Mouse (Mus musculus): ENCODE results near the gene Aifm3.

Gene Aifm3

DNA sequence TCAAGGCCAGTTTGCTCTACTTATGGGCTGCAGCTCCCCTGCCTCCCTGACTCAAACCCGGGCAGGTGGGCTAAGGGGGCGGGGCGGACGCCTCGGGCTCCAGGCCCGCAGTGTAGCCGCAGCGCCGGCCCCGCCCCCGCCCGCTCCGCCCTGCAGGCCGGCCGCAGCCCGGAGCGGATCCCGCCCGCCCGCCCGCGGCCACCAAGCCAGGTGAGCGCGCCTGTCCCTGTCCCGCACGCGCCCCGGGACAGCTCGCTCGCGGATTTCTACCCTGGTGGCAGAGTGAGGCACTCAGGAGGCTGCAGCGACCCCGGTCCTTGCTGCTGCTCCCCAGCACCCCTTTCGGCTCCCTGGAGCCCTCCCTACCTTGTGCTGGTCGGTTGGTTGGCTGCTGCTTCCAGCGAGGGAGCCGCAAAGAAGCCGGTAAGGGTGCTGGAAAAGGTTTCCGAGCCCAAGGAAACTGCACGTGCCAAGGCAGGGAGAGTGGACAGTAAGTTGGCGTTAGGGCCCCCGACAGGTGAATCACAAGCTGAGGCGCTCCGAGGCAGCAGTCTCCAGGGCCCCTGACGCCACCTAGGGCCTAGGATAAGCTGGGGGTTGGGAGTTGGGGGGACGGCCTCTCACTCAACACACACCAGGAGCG, at the start of gene Aifm3:
Gene Aifm3, plus strand, starts transcription at position 143 of the 643 bp plus-strand sequence.
- peak; percentile 40 for DNase-seq (ENCODE audit: low spot score)

DNA sequence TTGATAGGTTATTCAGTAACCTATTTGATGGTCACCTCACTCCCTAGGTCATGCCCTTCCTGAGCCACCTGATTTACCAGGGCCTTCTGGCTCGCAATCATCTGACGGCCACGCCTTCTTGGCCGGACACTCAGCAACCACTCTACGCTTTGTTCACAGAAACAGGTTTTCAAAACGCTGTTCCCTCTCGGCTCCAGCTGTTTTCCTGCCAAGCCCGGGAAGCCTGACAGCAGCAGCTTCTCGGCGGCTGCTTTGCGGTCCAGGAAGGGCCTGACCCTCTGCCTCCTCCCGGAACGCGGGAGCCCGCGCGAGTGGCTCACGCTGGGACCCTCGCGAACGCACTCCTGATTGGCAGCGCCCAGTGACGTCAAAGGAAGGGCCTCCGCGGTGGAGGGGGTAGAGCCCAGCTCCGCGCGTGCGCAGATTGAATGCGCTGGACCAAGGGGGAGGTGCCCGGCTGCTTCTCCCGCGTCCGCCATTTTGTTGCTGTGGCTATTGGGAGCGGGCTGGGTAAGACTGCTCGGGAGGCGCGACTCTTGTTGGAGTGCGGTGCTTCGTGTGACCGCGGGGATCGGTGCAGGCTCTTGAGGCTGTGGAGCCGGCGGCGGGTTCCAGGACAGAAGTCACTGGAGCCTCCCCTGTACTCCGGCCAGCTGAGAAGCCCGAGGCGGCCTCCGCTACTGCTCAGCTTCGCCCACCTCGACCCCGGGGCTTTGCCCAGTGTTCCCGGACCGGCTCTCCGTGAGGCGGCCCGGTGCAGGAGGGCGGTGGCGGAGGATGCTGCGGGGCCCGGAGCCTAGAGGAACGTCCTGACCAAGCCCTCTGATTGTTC, 37.7 kb upstream of the Aifm3 start, which contains the start of gene Crkl:
Gene Crkl, plus strand, starts transcription at position 447 of the 832 bp plus-strand sequence.
- peak; percentile 100 for DNase-seq (ENCODE audit: low spot score)

DNA sequence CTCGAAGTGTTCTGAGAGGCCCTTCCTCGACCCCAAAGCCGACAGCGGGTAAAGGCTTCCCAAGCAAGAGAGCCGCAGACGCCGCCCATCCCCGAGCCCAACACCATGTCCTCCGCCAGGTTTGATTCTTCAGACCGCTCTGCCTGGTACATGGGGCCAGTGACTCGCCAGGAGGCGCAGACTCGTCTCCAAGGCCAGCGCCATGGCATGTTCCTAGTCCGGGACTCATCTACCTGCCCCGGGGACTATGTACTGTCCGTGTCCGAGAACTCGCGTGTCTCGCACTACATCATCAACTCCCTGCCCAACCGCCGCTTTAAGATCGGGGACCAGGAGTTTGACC, 37.1 kb upstream of the Aifm3 start:
- peak; percentile 58 for DNase-seq (ENCODE audit: low spot score)

DNA sequence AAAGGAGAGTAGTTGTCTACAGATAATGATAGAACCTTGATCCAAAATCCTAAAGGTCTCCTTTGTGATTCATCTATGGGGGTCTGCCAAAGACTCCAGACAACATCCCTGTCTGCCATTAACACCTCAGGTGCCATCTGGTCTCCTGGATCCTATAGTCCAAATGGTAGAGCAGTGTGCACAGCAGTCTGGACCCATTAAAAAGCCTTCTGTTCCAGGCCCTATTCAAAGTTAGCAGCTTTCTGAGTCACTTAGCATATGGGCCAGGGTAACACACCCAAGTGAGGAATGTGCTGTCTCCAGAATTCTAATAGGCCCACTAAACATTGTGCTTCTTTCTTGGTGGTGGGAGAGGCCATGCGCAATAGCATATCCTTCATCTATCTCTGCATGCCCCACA, 32.5 kb upstream of the Aifm3 start:
- DNase-seq (ENCODE audit: low spot score): no peak

DNA sequence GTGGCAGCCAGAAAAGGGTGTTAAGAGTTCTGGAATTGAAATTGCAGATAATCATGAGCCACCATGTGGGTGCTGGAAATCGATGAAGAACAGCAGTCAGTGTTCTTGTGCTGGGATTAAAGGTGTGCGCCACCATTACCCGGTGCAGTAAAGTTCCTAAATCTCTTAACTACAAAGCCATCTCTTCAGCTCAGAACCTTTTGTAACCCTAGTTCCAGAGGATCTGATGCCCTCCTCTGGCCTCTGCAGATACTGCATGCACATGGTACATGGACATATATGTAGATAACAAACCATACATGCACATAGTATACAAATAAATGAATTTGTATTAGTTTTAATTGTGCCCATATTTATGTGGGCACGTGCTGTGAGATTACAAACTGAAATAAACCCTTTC, 29.2 kb upstream of the Aifm3 start:
- DNase-seq (ENCODE audit: low spot score): peak; percentile 32

DNA sequence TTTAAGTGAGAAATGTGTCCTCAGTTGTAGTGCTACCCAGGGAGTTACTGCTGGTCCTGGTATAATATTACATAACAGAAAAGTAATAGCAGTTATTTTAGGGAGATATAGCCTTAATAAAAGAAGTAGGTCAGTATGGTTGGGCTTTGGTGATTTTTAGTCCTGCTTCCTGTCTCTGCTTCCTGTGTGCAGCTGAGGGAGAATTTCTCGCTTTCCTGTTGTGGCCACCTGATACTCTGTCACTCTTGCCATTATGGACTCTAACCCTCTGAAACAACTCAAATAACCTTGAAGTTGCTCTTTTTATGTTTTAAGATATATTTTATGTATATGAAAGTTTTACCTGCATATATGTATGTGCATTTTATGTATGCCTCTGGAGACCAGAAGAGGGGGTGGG, 27.8 kb upstream of the Aifm3 start:
- DNase-seq (ENCODE audit: low spot score): no peak

DNA sequence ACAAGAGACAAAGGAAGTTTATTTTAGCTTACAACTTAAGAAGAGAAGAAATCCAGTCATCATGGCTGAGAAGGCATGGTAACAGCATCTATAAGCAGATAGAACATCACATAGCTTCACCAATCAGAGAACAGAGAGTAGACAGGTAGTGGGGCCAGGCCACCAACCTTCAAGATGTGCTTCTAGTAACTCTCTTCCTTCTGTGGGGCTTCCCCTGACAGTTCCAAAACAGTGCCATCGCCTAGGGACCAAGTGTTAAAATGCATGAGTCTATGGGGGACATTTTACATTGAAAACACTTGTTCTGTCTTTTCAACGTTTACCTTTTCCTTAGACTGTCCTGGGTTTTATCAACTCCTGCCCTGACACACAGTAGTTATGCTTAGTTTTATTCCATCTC, 26.2 kb upstream of the Aifm3 start:
- no peak for DNase-seq (ENCODE audit: low spot score)

DNA sequence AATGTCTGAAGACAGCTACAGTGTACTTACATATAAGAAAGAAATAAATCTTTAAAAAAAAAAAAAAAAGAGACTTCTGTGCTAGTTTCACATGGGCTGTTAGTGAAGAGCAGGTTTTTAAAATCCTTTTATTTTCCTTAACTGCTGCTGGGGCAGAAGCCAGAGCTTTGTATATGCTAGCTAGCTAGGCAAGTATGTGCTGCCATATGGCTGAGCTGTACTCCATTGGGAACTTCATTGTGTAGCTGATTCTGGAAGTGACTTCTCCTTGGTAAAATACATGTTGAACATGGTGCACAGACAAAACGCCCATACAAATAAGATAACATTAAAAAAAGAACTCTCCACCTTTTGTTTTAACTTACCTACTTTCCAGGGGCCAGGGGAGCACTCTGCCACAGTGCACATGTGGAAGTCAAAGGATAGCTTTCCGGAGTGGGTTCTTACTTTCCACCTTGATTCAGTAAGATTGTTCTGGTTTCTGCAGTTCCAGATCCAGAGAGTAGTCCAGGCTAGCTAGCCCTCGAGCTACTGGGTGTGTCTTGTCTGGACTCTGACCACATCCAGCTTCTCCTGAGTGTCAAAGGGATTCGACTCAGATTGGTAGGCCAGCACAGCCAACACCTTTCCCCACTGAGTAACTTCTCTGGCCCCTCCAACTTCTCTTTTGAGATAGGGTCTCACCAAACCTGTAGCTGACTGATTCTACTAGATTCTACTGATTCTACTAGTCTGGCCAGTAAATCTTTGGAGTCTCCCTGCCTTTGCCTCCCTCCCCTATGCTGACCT, 22.3 kb upstream of the Aifm3 start:
- DNase-seq (ENCODE audit: low spot score): no peak

DNA sequence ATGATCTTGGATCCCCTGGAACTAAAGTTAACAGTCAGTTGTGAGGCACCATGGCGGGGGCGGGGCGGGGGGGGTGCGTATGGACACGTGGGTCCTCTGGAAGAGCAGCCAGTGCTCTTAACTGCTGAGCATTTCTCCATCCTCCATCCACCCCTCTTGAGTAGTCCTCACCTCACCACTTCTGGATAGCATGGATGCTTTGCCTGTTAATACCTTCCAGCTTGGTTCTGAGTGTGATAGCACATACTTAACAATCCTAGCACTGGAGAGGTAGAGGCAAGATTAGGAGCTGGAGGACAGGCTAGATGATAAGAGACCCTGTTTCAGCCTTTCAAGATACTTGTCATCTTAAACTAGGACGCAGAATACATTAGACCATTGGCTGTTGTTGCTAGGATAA, 16.9 kb upstream of the Aifm3 start:
- DNase-seq (ENCODE audit: low spot score): no peak

DNA sequence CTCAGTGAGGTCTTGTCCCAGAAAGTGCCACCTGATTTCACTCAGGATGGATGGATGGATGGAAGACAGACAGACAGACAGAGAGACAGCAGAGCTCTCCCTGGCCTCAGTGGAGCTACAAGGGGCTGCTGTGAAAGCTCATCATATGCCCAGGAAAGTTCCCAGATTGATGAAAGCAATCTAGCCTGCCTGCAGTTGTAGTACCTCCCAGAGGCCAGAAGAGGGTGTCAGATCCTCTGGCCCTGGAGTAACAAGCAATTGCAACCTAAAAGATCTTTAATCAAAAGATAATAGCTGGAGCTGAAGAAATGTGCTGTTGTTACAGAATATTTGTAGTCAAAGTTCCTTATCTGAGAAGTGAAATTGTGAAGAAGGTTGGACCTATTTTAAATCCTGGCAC, 15.3 kb upstream of the Aifm3 start:
- peak; percentile 61 for DNase-seq (ENCODE audit: low spot score)

DNA sequence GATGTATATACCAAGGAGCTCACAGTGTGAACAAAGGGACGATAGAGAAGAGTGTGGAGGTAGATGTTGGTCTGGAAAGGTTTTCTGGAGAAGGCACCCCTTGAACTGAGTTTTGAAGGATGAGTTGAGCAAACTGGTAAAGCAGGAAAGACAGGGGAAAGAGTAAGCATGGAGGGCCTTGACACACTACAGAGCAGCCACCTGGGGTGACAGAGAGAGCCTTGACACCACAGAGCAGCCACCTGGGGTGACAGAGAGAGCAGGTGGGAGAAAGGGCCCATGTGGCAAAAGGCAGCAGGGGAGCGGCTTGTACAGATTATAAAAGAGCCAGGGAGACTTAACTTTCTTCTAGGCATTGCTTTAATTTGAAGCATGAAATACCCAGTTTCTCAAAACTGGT, 14.7 kb upstream of the Aifm3 start:
- DNase-seq (ENCODE audit: low spot score): no peak

DNA sequence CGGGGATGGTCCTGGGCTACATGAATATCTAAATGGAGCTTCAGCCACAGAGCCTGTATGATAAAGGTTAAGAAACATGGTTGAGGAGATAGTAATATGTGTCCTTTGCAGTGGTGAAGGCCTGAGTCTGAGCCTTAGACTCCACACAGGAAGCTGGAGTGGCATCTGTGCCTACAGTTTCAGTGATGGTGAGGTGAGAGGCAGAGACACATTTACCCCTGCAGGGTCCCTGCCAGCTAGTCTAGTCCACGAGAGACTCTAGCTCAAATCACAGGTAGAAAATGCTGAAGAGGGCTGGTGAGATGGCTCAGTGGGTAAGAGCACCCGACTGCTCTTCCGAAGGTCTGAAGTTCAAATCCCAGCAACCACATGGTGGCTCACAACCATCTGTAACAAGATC, 14.1 kb upstream of the Aifm3 start:
- no peak for DNase-seq (ENCODE audit: low spot score)

DNA sequence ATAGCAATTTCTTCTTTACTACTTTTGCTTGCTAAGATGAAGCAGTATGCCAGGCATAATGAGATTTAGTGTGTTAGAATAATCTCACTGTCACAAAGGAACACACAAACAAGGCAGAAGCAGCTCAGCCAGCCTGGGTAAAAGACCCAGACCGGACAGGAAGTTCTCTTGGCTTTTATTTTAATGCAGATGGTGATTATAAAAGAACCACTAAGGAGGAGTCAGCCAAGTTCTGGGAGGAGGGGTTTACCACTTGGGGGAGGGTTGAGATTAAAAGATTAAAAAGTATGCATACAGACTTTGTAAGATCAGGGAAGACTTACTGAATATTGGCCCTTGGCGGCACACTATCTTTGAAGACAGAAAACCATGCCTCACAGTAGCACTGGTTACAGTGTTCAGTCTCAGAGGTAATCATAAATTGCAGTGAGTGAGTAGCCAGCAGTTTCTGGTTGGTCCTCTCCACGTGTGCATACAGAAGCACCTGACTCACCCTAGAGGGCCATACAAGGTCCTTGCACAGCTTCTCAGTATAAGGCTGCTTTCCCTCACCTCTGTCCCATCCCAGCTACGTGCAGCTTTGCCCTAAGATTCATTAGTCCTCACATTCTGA, 11.0 kb upstream of the Aifm3 start:
- no peak for DNase-seq (ENCODE audit: low spot score)

DNA sequence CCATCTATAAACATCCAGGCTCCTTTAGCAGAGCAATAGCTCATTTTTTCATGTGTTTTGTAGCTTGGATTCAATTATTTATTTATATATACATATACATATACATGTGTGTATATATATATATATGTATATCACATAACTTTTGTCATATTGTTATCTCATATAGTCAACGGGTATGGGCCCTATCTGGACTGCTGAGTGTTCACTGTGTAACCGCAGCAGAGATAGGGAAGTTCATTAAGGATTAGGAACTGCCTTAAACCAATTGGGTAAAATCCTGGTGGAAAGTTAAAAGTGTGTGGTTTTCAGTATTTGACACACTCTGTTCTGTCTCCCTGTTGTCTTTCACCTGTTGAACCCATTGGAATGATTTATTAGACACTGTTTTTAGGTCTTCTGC, 7.9 kb upstream of the Aifm3 start:
- no peak for DNase-seq (ENCODE audit: low spot score)

DNA sequence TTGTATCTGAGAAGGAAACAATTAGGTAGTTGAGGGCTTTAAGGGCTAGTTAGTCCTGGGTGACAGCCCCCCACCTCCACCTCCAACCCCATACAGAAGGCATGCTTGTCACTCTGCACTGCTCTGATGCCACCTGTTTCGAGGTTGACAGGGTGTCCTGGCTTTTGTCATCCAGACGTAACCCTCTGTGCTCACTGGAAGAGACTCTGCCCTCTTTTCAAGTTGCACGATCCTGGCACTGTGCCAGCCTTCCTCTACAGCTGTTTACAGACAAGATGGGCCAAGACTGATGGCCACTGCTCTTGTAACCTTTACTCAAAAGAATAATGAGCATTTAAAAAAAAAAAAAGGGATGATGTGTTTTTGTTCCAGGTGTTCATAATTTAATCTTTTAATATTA, 2.9 kb upstream of the Aifm3 start:
- DNase-seq (ENCODE audit: low spot score): no peak

DNA sequence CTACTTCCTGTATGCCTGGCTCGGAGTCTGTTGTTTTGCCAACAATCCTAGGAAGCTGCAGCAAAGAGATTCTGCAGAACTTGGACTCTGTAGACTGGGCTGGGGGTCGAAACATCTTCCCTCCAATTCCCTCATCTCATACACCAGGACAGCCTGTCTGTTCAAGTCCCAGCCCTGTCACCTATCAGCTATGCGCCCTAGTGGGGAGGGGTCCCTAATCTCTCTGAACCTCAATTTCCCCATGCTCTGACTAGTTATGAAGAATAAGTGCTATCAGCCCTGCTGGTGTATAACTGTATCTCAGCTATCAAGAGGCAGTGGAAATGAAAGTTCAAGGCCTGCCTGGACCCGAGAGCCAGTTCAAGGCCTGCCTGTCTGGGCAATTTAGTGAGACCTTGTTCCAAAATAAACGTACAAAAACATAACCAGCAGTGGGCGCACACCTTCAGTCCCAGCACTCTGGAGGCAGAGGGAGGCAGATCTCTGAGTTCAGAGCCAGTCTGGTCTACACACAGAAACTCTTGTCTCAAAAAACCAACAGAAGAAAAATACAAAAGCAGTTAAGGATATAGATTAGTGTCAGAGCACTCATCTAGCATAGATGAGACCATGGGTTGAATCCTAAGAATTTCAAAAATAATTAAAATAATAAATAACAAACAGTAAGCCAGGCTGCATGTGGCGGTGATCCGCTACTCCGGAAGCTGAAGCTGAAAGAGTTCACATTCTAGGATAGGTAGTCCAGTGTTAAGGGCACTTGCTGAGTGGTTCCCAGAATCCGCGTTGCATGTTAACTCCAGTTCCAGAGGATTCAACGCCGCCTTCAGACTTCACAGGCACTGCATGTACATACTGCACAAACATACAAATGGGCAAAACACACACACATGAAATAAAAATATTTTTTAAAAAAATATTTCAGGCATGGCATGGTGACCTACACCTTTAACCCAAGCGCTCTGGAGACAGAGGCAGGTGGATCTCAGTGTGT, 638 bp upstream of the Aifm3 start:
- peak; percentile 26 for DNase-seq (ENCODE audit: low spot score)

DNA sequence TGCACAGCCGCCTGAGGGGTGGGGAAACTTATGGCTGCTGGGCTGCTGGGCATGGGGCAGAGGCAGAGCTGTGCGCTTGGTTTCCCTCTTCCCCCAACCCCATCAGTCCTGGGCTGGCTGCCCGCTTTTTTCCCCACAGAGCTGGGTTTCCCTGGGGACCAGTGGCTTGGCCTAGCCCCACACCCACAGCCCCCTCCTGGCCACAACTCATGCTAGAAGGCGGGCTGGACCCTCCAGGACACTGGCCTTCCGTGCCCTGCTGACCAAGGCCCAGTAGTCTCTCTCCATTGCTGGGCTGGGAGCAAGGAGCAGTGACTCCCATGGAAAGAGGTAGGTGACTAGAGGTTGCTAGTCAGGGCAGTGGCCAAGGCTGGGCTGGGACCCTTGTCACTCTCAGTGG, 1.7 kb downstream of the Aifm3 start:
- no peak for DNase-seq (ENCODE audit: low spot score)

DNA sequence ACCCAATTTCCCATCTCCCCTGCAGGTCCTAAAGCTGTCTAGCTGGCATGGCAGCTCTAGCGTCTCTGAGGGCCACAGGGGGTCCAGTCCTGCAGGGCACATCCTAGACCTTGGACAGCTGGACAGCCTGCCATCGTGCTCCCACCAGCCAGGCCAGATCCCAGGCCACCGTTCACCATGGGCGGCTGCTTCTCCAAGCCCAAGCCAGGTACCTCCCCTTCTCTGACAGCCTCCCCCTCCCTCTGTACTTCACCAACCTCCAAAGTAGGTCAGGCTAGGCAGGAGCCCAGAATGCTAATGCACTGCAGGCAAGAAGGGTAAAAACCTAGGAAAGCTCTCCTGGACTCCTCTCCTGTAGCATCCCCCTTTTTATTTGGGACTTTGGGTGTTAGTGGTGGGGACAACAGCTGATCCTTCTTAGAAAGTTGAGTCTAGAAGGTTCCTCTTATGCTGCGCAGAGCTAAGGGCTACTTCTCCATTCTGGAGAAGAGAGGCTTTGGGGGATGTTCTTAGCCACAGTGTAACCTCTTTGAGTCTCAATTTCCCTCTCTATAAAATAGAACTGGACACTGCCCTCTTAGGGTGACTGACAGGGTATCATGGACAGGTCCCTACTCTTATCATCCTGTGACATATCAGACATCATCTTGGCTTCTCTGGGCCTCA, 2.6 kb downstream of the Aifm3 start:
- peak; percentile 10 for DNase-seq (ENCODE audit: low spot score)

DNA sequence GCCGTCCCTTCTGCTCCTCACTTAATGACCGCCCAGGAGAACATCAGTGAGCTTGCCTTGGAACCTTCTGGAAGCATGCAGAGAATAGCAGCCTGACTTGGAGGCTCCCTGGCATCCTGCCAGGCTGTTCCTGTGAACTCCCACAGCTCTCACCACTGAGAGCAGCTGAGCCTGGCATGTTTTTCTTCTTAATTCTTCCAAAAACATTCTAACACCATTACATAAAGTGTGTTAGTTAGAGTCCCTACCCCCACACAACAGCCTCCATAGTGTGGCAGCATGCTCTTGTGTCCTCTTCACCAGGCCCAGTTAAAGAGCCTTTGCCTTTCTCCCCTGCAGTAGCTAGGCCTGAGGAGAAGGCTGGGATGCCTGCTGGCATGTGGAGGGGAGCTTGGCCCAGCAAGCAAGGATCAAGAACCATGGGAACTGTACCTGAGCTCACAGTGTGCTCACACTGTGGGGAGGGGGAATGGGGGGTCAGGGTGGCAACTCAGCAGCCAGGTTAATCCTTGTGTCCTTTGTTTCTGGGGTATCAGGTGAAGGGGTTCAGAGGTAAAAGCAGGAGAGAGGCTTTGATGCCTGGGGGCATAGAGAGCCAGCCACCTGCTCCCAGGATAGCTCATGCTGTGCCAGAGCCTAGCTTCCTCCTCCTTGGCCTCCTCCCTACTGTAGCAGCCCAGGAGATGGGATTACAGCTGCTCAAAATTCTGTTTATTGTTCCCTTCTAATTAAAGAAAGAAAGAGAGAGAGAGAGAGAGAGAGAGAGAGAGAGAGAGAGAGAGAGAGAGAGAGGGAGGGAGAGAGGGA, 7.3 kb downstream of the Aifm3 start:
- DNase-seq (ENCODE audit: low spot score): no peak
